Mouse (Mus musculus) central nervous system, embryonic 18 days (tissue): ENCODE results near the gene Sfi1. TPM values are rescaled to one million over a fixed set of nuclear protein-coding genes. Genes with fewer than 3 reads are reported as not detected.

ENCODE experiments used
- polyA plus RNA-seq: library from polyadenylated mRNA; depleted of rRNA; stranded (reverse); fragments of >200 nt; gene quantifications from 2 replicates; pipeline ENCODE4 v1.2.3, GENCODE M21; 2012; rRNA removed

Gene Sfi1
- 28.4 and 32.5 TPM in 2 replicates for polyA plus RNA-seq

DNA sequence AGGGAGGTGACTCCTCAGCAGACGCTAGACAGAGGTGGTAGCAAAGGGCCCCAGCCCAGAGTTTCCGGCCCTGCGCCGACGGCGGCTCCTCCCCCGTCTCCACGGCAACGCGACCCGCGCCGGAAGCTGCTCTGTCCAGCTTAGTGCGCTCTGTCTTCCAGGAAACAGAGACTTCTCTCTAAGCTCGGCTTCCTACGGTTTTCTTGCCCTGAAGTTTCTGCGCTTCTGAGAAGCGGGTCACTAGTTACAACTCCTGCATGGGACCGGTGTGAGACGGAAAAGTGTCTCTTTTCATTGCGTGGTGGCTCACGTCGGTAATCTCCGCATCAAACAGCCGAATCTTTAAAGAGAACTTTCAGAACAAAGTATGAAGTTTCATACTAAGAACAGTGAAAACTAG, at the start of gene Sfi1:
Gene Sfi1 (minus strand): TSS at position 101 of the 400 bp plus-strand sequence.

GRCm38 (mm10) chr11:3202231-3202701, 9.0 kb upstream of the Sfi1 start, which contains the start of gene Eif4enif1:
Eif4enif1 (plus strand) TSS chr11:3202392.

Other genes with a start within 250 kb of the Sfi1 start
- gene Eif4enif1, start 8.9 kb upstream of the Sfi1 start, polyA plus RNA-seq = 71.6 and 74.3 TPM in 2 replicates
- 92.2 and 92.8 TPM in 2 replicates for gene Drg1, start 73.0 kb upstream of the Sfi1 start, polyA plus RNA-seq
- gene Patz1, start 95.4 kb upstream of the Sfi1 start, polyA plus RNA-seq = 54.4 TPM in 2 replicates
- 28.6 and 30.8 TPM in 2 replicates for gene Pik3ip1, start 136.9 kb upstream of the Sfi1 start, polyA plus RNA-seq
- 147 and 168 TPM in 2 replicates for gene Limk2, start 215.7 kb upstream of the Sfi1 start, polyA plus RNA-seq